Mouse (Mus musculus): ENCODE data around the gene Tmem254b.
"Not testable (repeated sequence)": the region's sequence is repeated elsewhere in the genome, so short reads cannot be mapped to it uniquely, and the experiment has no call there.

Tmem254b gene

DNA sequence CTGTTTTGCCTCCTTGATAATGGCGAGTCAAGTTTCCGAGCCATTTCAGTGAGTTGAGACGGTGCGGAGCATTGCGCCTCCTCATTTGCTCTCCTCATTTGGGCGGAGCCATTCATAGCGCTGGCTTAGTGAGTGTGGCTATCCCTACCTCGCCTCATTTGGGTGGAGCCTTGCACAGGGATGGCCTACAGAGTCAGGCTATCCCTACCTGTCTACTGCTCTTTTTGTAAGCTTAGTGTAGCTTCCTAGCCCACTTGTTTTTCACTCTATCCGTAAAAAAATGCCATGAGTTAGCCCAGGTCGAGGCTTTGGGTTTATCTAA, at the start of gene Tmem254b:
TSS of gene Tmem254b (minus strand) at position 116 of the 322 bp plus-strand sequence.
- in situ Hi-C loops (cut with MboI; ENCODE audit: low sequenced_read_pairs): not testable (repeated sequence)

DNA sequence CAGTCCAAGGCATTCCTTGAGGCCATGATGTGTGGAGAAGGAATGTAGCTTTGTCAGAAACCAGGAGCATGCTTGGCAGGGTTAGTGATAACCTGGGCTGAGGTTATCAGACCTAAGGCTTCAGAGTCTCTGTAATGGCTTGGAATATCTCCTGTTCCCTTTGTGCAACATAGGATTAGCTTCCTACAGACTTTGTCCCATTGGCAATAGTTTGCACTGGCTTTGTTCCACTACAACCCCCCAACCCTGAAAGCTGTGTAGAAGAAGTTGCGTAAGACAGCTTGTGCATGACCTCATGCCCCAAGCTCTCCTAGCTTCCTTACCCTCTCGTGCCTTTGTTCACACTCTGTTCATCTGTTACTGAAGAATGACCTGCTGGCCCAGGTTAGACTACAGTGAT, 30.3 kb upstream of the Tmem254b start:
- in situ Hi-C loops (cut with MboI; ENCODE audit: low sequenced_read_pairs): not testable (repeated sequence)

DNA sequence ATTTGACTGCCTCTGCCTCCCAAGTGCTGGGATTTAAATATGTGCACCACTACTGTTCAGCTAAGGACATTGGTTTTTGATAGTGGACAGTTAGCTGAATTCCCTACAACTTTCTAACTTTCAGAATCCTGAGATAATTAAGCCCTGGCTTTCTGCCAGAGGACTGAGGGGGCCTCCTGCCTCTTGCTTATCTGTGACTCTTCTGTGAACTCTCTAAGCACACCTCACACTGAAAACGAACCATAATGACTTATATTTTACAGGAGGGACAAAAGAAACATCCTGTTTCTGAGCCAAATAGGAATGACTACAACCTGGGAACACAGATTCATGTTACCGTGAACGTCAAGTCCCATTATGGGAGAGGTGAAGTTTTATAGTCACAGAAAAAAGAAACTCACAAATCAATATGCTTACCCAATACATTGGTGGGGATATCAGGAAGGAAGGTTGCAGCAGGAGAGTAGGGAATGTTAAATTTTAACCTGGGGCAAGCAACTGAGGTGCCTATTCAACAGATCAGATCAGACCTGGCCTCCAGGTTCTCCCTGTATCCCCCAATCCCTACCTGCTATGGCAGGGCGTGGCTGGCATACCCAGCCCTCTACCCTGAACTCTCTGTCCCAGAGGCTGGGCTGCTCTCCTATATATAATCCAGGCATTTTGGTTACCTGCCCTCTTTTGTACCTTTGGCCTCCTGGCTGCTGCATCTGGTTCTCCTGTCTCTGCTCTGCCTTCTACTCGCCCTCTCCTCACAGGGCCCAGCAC, 9.6 kb upstream of the Tmem254b start:
- in situ Hi-C loops (cut with MboI; ENCODE audit: low sequenced_read_pairs): not testable (repeated sequence)

DNA sequence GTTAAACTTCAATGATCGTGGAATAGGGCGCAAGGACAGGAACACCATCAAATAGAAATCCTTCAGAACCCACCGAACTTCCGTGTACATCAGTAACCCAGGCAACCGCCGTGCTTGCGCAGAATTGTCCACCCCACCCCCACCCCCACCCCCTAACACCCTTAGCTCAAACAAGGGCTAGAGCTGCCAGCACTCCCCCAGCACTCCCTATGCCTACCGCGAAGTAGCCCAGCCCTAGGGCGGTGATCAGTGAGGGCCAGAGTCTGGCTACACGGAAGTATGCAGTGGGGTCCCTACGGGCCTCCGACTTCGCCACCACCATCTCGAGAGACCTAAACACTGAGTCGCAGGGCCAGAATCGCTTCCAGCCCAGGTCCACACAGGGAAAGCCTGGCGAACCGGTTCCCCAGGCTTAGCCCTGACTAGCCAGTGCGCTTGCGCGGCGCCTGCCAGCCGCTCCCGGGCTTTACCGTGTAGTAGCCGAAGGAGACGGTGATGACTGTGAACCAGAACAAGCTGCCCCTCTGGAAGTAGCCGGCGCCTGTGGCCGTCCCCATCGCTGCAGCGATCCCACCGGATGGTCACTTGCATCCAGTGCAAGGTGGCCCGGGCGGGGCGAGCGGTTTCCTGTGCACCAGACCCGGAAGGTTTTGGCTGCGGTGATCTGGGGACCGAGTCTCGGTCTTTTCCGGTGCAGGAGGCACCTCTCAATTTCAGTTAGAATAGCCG, 480 bp downstream of the Tmem254b start:
- in situ Hi-C loops (cut with MboI; ENCODE audit: low sequenced_read_pairs): not testable (repeated sequence)

DNA sequence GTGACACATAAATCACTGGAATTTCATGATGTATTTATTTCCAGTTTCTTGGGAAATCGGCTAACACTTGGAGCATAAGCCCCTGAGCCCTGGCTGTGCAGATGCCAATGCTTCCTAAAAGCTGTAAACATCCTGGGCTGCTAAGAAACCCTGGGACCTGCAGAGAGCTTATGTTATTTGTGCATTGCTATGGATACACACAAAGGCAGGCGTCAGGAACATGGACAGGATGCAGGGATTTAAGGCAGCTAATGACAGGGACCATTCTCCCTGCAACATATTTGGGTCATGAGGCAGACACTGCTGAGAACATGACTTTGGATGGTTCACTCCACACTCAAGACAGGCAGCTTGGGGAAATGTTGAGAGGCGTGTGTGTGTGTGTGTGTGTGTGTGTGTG, 9.0 kb downstream of the Tmem254b start:
- in situ Hi-C loops (cut with MboI; ENCODE audit: low sequenced_read_pairs): not testable (repeated sequence)

DNA sequence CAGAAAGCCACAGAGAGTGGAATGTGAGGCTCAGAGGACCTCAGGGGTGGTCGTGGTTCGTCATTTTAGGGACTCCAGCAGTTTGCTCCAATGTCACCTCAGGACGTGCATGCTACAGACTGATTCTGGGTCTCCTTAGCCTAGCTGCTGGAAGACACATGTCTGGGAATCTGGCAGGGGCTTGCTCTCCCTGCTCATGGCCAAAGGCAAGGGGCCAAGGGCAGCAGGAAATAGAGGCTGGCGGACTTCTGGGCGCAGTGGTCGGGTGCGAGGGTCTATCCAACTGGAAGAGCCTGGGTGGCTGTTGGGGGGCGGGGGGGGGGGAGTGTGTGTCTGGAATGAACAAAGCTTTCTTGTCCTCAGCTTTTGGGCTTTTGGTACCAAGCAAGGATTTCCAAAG, 18.5 kb downstream of the Tmem254b start:
- in situ Hi-C loops (cut with MboI; ENCODE audit: low sequenced_read_pairs): not testable (repeated sequence)

DNA sequence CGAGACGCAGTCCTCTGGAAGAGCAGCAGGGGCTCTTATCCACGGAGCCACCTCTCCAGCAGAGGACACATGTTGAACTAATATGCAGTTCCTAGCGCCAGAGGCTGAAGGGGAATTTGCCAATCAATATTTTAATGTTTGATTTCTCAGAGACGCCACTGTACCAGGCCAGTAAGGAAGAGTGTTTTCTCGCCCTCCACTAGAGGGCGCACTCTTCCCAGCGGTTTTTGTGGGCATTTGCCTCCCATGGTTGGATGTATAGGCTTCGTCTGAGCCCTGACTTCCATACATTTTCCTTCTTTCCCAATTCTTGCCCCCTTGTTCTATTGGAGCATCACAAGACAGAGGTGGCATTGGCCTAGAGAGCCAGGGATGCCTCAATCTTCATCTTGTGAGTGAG, 20.2 kb downstream of the Tmem254b start:
- in situ Hi-C loops (cut with MboI; ENCODE audit: low sequenced_read_pairs): not testable (repeated sequence)

DNA sequence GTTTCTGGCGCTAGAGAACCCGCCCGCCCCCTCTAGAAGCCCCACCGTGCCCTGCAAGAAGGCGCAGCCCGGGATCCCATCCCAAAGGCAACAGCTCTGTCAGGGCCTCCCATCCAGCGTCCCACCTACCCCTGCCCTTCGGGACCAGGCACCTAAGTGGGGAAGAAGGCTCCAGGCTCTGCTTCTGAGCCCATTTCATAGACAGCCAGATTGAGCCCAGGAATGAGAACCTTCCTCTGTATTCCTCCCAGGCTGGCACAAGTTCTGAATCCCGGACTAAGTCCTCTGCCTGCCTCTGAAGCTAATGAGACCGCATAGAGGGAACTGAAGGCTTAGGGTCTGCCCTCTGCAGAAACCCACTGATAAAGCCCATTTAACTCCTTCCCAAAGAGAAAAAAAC, 24.5 kb downstream of the Tmem254b start, which contains the start of gene Plac9b:
TSS of gene Plac9b (minus strand) at position 101 of the 400 bp plus-strand sequence.
- in situ Hi-C loops (cut with MboI; ENCODE audit: low sequenced_read_pairs): not testable (repeated sequence)

DNA sequence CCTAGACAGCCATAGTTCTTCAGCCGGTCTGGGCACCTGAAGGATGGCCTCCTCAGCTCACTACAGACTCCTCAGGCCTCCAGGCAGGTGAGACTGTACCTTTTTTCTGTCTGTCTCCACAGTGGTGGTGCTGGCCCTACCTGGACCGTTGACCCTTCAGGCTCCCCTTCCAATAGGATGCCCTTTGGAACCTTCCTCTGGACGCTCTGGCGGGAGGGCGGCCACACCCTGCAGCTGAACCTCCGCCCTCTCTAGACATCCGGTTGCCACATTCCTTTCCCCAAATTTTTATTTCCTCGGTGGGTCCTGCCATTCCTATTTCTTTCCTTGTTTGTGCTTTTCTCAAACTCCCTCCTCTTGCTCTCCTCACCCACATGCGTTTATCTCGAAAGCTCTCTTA, 25.2 kb downstream of the Tmem254b start:
- in situ Hi-C loops (cut with MboI; ENCODE audit: low sequenced_read_pairs): not testable (repeated sequence)

DNA sequence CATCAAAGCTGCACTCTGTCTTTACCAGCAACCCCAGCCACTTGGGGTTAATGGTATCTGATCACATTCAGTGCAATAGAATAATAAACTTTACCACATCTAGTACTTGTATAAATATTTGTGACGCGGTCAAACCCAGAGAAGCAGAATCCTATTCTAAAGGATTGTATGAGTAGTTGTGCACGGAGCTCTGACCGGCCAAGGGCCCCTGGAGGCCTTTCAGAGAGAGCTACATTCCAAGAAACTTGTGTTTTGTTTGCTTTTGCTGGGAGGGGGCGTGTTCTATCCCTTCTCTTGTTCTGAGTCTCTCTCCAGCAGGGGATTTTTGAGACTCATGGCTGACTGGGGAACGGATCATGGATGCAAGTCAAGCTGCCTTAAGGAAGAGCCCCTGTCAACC, 31.8 kb downstream of the Tmem254b start:
- in situ Hi-C loops (cut with MboI; ENCODE audit: low sequenced_read_pairs): not testable (repeated sequence)

DNA sequence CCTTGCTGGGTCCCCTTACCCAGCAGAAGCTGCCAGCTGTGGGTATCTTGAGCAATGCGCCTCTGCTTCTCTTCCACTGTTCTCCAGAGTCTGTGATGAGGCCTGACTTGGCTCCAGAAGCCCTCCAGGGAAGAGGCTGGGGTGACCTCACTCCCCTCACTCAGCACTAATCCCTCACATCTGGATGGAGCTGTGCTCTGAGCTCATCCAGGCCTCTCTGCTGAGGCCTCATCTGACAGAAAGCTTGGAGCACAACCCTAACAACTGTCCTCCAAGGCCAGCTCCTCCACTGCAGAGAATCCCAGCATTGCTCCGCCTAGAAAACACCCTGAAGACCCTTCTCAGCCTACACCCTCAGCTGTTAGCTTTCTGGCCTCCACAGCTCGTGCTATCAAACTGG, 32.9 kb downstream of the Tmem254b start:
- in situ Hi-C loops (cut with MboI; ENCODE audit: low sequenced_read_pairs): not testable (repeated sequence)

DNA sequence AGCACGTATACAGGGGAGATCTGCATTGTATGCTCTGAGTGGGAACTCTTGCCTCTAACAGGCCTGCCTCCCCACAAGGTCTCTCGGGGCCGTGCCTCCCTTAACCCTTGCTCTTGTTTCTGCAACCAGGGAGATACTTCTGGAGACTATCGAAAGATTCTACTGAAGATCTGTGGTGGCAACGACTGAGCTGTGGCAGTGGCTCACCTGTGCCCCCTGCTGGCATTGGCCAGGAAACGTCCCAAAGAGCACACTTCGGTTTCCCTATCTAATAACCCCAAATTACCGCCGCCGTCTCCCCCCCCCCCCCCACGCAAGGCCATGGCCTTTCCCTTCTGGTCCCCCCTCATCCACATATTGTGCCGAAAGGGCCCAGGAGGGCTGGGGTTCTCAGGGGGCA, 41.6 kb downstream of the Tmem254b start:
- in situ Hi-C loops (cut with MboI; ENCODE audit: low sequenced_read_pairs): not testable (repeated sequence)

DNA sequence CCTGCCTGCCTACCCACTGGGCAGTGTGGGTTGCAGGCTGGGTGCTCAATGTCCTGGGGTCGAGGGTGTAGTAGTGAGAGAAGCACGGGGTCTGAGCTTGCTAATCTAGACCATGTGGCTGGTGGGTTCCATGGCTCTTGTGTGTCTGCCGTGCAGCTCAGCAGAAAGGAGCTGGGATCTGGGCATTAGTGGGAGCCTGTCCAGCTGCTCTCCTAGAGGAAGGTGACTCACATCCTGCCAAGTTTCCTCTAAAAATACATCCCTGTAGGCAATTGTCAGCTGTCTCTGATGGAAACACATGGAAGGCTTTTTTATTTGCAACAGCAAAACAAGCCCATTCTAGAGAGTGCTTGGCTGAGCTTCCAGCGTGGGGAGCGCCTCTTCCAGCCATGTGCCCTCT, 44.4 kb downstream of the Tmem254b start:
- in situ Hi-C loops (cut with MboI; ENCODE audit: low sequenced_read_pairs): not testable (repeated sequence)

DNA sequence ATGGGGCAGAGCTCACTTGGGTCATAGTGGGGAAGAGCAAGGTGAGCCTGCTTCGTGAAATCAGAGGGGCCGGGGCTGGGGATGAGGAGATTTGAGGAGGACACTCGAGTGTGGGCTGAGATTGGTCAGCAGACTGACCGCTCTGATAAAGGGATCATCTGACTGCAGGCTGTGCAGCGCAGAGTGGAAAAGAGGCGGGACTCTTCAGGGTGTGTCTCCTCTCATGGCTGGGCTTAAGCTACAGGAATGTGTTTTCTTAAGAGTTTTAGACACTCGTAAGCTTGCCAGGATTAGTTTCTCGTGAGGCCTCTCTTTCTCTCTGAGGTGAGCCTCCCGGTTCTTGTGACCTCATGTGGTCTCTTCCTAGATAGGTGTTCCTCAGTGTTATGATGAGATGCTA, 45.7 kb downstream of the Tmem254b start:
- in situ Hi-C loops (cut with MboI; ENCODE audit: low sequenced_read_pairs): not testable (repeated sequence)

DNA sequence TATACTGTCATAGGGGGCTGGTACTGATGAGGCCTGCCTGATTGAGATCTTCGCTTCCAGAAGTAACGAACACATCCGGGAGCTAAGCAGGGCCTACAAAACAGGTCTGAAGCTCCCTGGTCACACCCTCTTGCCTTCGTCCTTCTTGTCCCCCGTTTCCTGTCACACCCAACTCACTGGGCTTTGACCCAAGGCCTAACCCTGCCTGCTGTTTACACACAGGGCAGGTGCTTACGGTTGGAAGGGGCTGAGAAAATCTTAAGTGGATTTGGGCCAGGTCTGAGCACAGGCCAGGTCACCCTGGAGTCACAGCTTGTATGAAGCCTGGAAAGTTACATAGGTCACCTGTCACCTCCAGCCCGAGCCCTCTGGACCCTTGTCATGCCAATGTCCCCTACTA, 50.8 kb downstream of the Tmem254b start:
- in situ Hi-C loops (cut with MboI; ENCODE audit: low sequenced_read_pairs): not testable (repeated sequence)

Measured in CH12F3 (cell line).